Mouse (Mus musculus): ENCODE measurements around the gene Gm9040. TPM values are rescaled to one million over a fixed set of nuclear protein-coding genes. Genes with fewer than 3 reads are reported as not detected.
"Not testable (repeated sequence)": the region's sequence is repeated elsewhere in the genome, so short reads cannot be mapped to it uniquely, and the experiment has no call there.

Gene Gm9040
- polyA plus RNA-seq, 1 experiment from 2014 or later: not detected

DNA sequence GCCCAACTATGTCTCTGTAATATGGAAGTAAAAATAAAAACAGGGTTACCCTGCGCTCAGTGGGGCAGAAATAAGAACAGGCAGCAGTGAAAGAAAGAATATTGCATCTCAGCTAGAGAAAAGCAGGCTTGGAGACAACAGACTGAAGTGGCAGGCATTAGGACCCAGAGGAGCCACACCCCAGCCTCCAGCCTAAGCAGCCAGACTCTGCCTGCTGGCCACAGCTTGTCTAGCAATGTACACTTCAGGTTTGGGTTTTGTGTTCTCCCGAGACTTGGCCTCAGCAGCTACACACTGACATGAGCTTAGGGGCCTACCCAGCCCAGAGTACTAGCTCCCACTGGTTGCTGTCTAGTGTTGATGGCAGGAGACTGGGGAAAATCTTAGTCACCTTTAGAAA, 24.6 kb downstream of the Gm9040 start:
- H3K27me3 ChIP-seq (ENCODE audit: control insufficient read depth, insufficient read depth, low read depth, low read length); H3K4me2 ChIP-seq (ENCODE audit: low read length); H3K9ac ChIP-seq (ENCODE audit: low read depth, low read length); H3K4me1 ChIP-seq (ENCODE audit: control insufficient read depth, insufficient read depth, low read length); H3K27ac ChIP-seq (ENCODE audit: low read length); ATAC-seq; H3K36me3 ChIP-seq (ENCODE audit: control insufficient read depth, insufficient read depth, low read length); H3K4me3 ChIP-seq (ENCODE audit: low read depth, low read length); H3K9me3 ChIP-seq (replicated peaks; ENCODE audit: control insufficient read depth, low read length, poor library complexity, severe bottlenecking): not testable (repeated sequence)
- 43% methylated on average over 2 of the region's 2 CpGs for WGBS

GRCm38 (mm10) chr10:118294938-118295337, 31.8 kb downstream of the Gm9040 start, which contains the start of gene Iltifb:
Iltifb (minus strand) TSS chr10:118295038.
- Histone ChIP-seq H3K27me3 (ENCODE audit: control insufficient read depth, insufficient read depth, low read depth, low read length) (no peaks in the 10 kb centered on the region), H3K4me2 (ENCODE audit: low read length) (no peak within 1 kb of the TSS), H3K4me1 (ENCODE audit: control insufficient read depth, insufficient read depth, low read length) (no peaks in the 10 kb centered on the region), H3K27ac (ENCODE audit: low read length) (no peak within 1 kb of the TSS), H3K4me3 (ENCODE audit: low read depth, low read length) (no peak within 1 kb of the TSS), H3K9me3 (replicated peaks; ENCODE audit: control insufficient read depth, low read length, poor library complexity, severe bottlenecking) (no peaks in the 10 kb centered on the region), H3K36me3 (ENCODE audit: control insufficient read depth, insufficient read depth, low read length) (no peaks in the 10 kb centered on the region), H3K9ac (ENCODE audit: low read depth, low read length) (no peak within 1 kb of the TSS)
- 93% methylated on average over 6 of the region's 6 CpGs for WGBS
- ATAC-seq: no peak

DNA sequence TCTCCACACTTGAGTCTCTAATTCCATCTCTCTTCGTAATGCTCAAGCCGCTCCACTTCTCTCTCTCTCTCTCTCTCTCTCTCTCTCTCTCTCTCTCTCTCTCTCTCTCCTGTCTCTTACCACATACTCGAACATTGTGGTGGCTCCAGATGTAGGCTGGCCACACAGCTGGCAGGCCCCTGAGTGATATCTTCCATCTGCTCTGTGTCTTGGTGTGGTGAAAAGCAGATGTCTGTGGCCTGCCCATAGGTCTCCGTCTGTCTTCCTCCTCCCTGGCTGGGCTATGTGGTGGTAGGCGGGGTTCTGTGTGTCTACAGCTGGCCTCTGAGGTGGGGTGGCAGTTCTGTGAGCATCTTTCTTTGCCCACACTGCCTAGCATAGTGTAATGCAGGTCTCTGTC, 43.8 kb downstream of the Gm9040 start:
- not testable (repeated sequence) for ATAC-seq; H3K27me3 ChIP-seq (ENCODE audit: control insufficient read depth, insufficient read depth, low read depth, low read length)
- WGBS: no CpG with 5 or more reads among the region's 5 CpGs

DNA sequence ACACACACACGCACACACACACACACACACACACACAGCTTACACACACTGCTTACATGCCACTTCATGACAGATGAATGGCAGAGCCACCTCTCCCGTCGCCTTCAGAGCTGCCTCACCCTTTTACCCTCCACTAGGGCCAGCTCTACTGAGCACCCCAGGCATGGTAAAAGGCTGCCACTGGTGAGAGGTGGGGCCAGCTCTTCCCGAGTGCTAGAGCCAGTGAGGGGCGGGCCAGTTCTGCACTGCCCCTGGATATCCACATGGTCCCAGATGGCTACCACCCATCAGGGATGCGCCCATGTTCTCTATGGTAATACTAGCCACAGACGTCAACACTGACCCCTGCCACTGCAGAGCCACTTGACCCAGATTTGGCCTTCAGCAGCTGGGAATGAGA, 44.2 kb downstream of the Gm9040 start:
- H3K36me3 ChIP-seq (ENCODE audit: control insufficient read depth, insufficient read depth, low read length); H3K9ac ChIP-seq (ENCODE audit: low read depth, low read length); H3K27me3 ChIP-seq (ENCODE audit: control insufficient read depth, insufficient read depth, low read depth, low read length); H3K27ac ChIP-seq (ENCODE audit: low read length); H3K4me1 ChIP-seq (ENCODE audit: control insufficient read depth, insufficient read depth, low read length); H3K4me3 ChIP-seq (ENCODE audit: low read depth, low read length); H3K9me3 ChIP-seq (replicated peaks; ENCODE audit: control insufficient read depth, low read length, poor library complexity, severe bottlenecking); H3K4me2 ChIP-seq (ENCODE audit: low read length); ATAC-seq: not testable (repeated sequence)
- 88% methylated on average over 5 of the region's 7 CpGs for WGBS

More for the DNA sequence above, 43.8 kb downstream of the Gm9040 start:
- H3K9ac ChIP-seq (ENCODE audit: low read depth, low read length); H3K4me3 ChIP-seq (ENCODE audit: low read depth, low read length); H3K9me3 ChIP-seq (replicated peaks; ENCODE audit: control insufficient read depth, low read length, poor library complexity, severe bottlenecking); H3K4me1 ChIP-seq (ENCODE audit: control insufficient read depth, insufficient read depth, low read length); H3K27ac ChIP-seq (ENCODE audit: low read length); H3K36me3 ChIP-seq (ENCODE audit: control insufficient read depth, insufficient read depth, low read length); H3K4me2 ChIP-seq (ENCODE audit: low read length): not testable (repeated sequence)

DNA sequence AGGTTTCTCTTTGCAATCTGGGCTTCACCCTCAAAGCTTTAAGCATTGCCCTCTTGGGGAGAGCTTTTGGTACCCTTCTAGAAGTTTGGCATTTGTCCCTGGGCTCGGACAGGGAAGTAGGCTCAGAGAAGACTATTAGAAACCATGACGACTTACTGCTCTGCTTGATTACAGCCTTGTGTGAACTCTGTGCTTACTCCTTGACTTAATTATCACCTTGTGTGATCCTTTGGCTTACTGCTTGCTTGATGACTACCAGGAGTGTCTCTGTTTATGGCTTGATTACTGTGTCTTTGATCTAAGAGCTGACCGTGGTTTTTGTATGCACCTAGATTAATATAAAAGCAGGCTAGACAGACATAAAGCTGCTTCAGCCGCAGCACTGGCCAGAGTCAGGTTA, 48.7 kb downstream of the Gm9040 start:
- not testable (repeated sequence) for H3K9ac ChIP-seq (ENCODE audit: low read depth, low read length); H3K4me3 ChIP-seq (ENCODE audit: low read depth, low read length); H3K36me3 ChIP-seq (ENCODE audit: control insufficient read depth, insufficient read depth, low read length); ATAC-seq; H3K27me3 ChIP-seq (ENCODE audit: control insufficient read depth, insufficient read depth, low read depth, low read length); H3K9me3 ChIP-seq (replicated peaks; ENCODE audit: control insufficient read depth, low read length, poor library complexity, severe bottlenecking); H3K4me2 ChIP-seq (ENCODE audit: low read length); H3K4me1 ChIP-seq (ENCODE audit: control insufficient read depth, insufficient read depth, low read length); H3K27ac ChIP-seq (ENCODE audit: low read length)
- WGBS: no CpG with 5 or more reads among the region's 4 CpGs

Other genes starting within 250 kb of the Gm9040 start
- gene Mdm1, start 185.2 kb downstream of the Gm9040 start, polyA plus RNA-seq (2015; fragmentation: Nextera tagmentation; extraction: Ambion mirVana): 30.6 and 31.7 TPM in 2 replicates
- gene Il22, start 122.0 kb downstream of the Gm9040 start, polyA plus RNA-seq (2015; fragmentation: Nextera tagmentation; extraction: Ambion mirVana): 0.20 and 0.46 TPM in 2 replicates
- gene Gm32717, start 86.2 kb downstream of the Gm9040 start, polyA plus RNA-seq (2015; fragmentation: Nextera tagmentation; extraction: Ambion mirVana): 0.11 and 0.30 TPM in 2 replicates
- 0.11 and 0.30 TPM in 2 replicates for gene Gm32802, start 68.3 kb downstream of the Gm9040 start, polyA plus RNA-seq (2015; fragmentation: Nextera tagmentation; extraction: Ambion mirVana)
- gene Iltifb, start 31.9 kb downstream of the Gm9040 start, polyA plus RNA-seq (2015; fragmentation: Nextera tagmentation; extraction: Ambion mirVana): 0.80 and 0.85 TPM in 2 replicates
- not detected in 2 replicates for gene Gm9044, start 5.4 kb upstream of the Gm9040 start, polyA plus RNA-seq (2015; fragmentation: Nextera tagmentation; extraction: Ambion mirVana)
- gene Gm9045, start 10.9 kb upstream of the Gm9040 start, polyA plus RNA-seq (2015; fragmentation: Nextera tagmentation; extraction: Ambion mirVana): not detected in 2 replicates
- 0.13 TPM in 1 of 2 replicates, not detected in the other for gene Gm9046, start 16.3 kb upstream of the Gm9040 start, polyA plus RNA-seq (2015; fragmentation: Nextera tagmentation; extraction: Ambion mirVana)
- not detected in 2 replicates for gene Gm9048, start 21.7 kb upstream of the Gm9040 start, polyA plus RNA-seq (2015; fragmentation: Nextera tagmentation; extraction: Ambion mirVana)
- not detected in 2 replicates for gene Gm9049, start 27.1 kb upstream of the Gm9040 start, polyA plus RNA-seq (2015; fragmentation: Nextera tagmentation; extraction: Ambion mirVana)
- gene Ifng, start 114.1 kb upstream of the Gm9040 start, polyA plus RNA-seq (2015; fragmentation: Nextera tagmentation; extraction: Ambion mirVana): not detected in 2 replicates